In the genomic region with DNA sequence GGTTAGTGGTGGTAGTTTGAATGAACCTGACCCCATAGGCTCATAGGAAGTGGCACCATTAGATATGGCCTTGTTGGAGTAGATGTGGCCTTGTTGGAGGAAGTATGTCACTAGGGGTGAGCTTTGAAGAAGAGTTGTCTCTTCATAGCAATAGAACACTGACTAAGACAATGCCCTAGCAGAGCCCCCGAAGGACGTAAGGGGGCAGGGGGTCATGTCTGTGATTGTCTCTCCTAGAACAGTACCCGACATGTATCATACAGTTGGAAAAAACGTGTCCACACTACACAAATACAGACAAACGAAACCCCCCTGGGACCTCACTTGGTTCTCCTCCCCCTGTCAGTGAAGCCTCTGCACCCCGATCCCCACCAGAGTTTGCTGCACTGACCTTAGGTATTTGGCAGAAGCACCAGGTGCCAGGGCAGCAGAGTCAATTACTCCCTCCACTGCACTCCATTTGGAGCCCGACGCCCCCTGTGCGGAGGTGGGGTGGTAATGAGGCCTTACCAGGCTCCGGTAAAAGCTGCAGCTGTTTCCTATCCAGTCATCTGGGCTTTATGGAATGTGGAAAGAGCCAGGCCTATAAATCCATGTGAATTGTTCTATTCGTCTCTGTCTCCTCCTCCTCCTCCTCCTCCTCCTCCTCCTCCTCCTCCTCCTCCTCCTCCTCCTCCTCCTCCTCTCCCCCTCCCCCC, we compare ENCODE assay signal across 13 mouse cellular contexts. TPM values are rescaled to one million over a fixed set of nuclear protein-coding genes. Genes with fewer than 3 reads are reported as not detected.
DNase-seq lines count a peak whose midpoint lies in the region; ATAC-seq and TF ChIP-seq lines count a peak whose summit lies in the region.
"Had no signal": no experiment of that assay in that cellular context is flagged by ENCODE, and none has a peak within 500 bp of the region (broad histone marks: within the 10 kb centered on the region; RNA-seq: fewer than 3 reads in every experiment).

No protein-coding gene starts in this region.

- no peak for TF ChIP-seq POLR2A in limb, embryonic 14.5 days (IDR thresholded peaks at IDR 0.05; ENCODE audit: borderline replicate concordance, extremely low read depth, insufficient read depth, insufficient read length)

- no peak overlapping the region for H3K4me2 ChIP-seq in forebrain, postnatal 0 days (ENCODE audit: low read depth)
- no peak overlapping the region for H3K4me2 ChIP-seq in stomach, embryonic 14.5 days (replicated peaks; ENCODE audit: low read depth, low read length)
- H3K4me2 ChIP-seq in stomach, postnatal 0 days (replicated peaks; ENCODE audit: low read depth), result no peak overlapping the region
- H3K4me2 ChIP-seq in limb, embryonic 14.5 days (replicated peaks; ENCODE audit: low read depth, low read length, severe bottlenecking), result peak overlapping the region; percentile 14
- no peak overlapping the region for H3K4me2 ChIP-seq in stomach, embryonic 16.5 days (ENCODE audit: low read depth, low read length)
- no peak overlapping the region for H3K4me2 ChIP-seq in heart, embryonic 11.5 days

- ATAC-seq in forebrain, postnatal 0 days, result no peak
- peak; percentile 61; the same call in 1 of the 2 replicates for ATAC-seq in stomach, embryonic 14.5 days (ENCODE audit: insufficient number of reproducible peaks, insufficient read depth, low FRiP score, low read depth)
- ATAC-seq in stomach, postnatal 0 days (ENCODE audit: low FRiP score, low TSS enrichment), result no peak
- ATAC-seq in limb, embryonic 14.5 days (ENCODE audit: low FRiP score, low read depth), result peak; percentile 87
- ATAC-seq in stomach, embryonic 16.5 days (ENCODE audit: insufficient read depth, low FRiP score), result peak; percentile 40; the same call in 1 of the 2 replicates
- ATAC-seq in heart, embryonic 11.5 days (replicated peaks; ENCODE audit: insufficient number of reproducible peaks, low FRiP score, low TSS enrichment), result no peak

- TF ChIP-seq CTCF in forebrain, postnatal 0 days (IDR thresholded peaks at IDR 0.05; ENCODE audit: low read depth), result no peak
- no peak for TF ChIP-seq CTCF in stomach, postnatal 0 days (IDR thresholded peaks at IDR 0.05; ENCODE audit: low read depth)

- H3K36me3 ChIP-seq in forebrain, embryonic 10.5 days (replicated peaks), result no peaks in the 10 kb centered on the region
- H3K36me3 ChIP-seq in forebrain, postnatal 0 days (ENCODE audit: insufficient read depth), result no peaks in the 10 kb centered on the region
- H3K36me3 ChIP-seq in stomach, embryonic 14.5 days (ENCODE audit: control insufficient read depth, insufficient read depth, low read length), result no peaks in the 10 kb centered on the region
- H3K36me3 ChIP-seq in stomach, postnatal 0 days (ENCODE audit: control insufficient read depth, insufficient read depth, low read length), result no peaks in the 10 kb centered on the region
- no peaks in the 10 kb centered on the region for H3K36me3 ChIP-seq in limb, embryonic 14.5 days (ENCODE audit: control insufficient read depth, insufficient read depth, low read length)
- no peaks in the 10 kb centered on the region for H3K36me3 ChIP-seq in stomach, embryonic 16.5 days (ENCODE audit: control insufficient read depth, insufficient read depth, low read length)
- H3K36me3 ChIP-seq in heart, embryonic 11.5 days (ENCODE audit: control insufficient read depth, insufficient read depth, low read length), result no peaks in the 10 kb centered on the region

- TF ChIP-seq EP300 in stomach, postnatal 0 days (optimal IDR thresholded peaks at IDR 0.05), result no peak

- 59% methylated on average over 11 of the region's 11 CpGs for WGBS in forebrain, embryonic 10.5 days
- 60% methylated on average over 11 of the region's 11 CpGs for WGBS in forebrain, postnatal 0 days
- 36% methylated on average over 11 of the region's 11 CpGs for WGBS in stomach, embryonic 14.5 days
- 40% methylated on average over 11 of the region's 11 CpGs for WGBS in stomach, postnatal 0 days
- WGBS in limb, embryonic 14.5 days, result 20% methylated on average over 11 of the region's 11 CpGs
- 40% methylated on average over 11 of the region's 11 CpGs for WGBS in stomach, embryonic 16.5 days
- 56% methylated on average over 11 of the region's 11 CpGs for WGBS in heart, embryonic 11.5 days (ENCODE audit: insufficient replicate concordance)

- H3K27ac ChIP-seq in forebrain, embryonic 10.5 days, result peak overlapping the region; percentile 73
- no peak overlapping the region for H3K27ac ChIP-seq in forebrain, postnatal 0 days (ENCODE audit: low read depth, low read length)
- H3K27ac ChIP-seq in stomach, embryonic 14.5 days (ENCODE audit: low read length), result no peak overlapping the region
- H3K27ac ChIP-seq in stomach, postnatal 0 days (replicated peaks), result no peak overlapping the region
- peak overlapping the region; percentile 75 for H3K27ac ChIP-seq in limb, embryonic 14.5 days (replicated peaks; ENCODE audit: low read depth, low read length)
- H3K27ac ChIP-seq in stomach, embryonic 16.5 days (ENCODE audit: low read length), result no peak overlapping the region
- H3K27ac ChIP-seq in heart, embryonic 11.5 days (ENCODE audit: low read depth, low read length), result no peak overlapping the region

- no peaks in the 10 kb centered on the region; the same call in 1 of the 2 replicates for H3K27me3 ChIP-seq in forebrain, embryonic 10.5 days (ENCODE audit: poor library complexity, severe bottlenecking)
- H3K27me3 ChIP-seq in forebrain, postnatal 0 days (ENCODE audit: insufficient read depth, low read length), result no peaks in the 10 kb centered on the region
- no peaks in the 10 kb centered on the region for H3K27me3 ChIP-seq in stomach, embryonic 14.5 days (ENCODE audit: control insufficient read depth, insufficient read depth, low read length)
- no peaks in the 10 kb centered on the region for H3K27me3 ChIP-seq in stomach, postnatal 0 days (ENCODE audit: control insufficient read depth, insufficient read depth, low read length)
- no peaks in the 10 kb centered on the region for H3K27me3 ChIP-seq in limb, embryonic 14.5 days (ENCODE audit: control insufficient read depth, insufficient read depth, low read length)
- no peaks in the 10 kb centered on the region for H3K27me3 ChIP-seq in stomach, embryonic 16.5 days (ENCODE audit: control insufficient read depth, insufficient read depth, low read length)
- 0 out of 2 replicates have a peak, but pooled peaks cover 3% of the 10 kb centered on the region for H3K27me3 ChIP-seq in heart, embryonic 11.5 days (ENCODE audit: control insufficient read depth, insufficient read depth, low read length)

- no peak for DNase-seq in forebrain, embryonic 10.5 days (ENCODE audit: extremely low spot score, low spot score)
- no peak for DNase-seq in forebrain, postnatal 0 days
- DNase-seq in stomach, postnatal 0 days (ENCODE audit: low spot score), result no peak
- DNase-seq in limb, embryonic 14.5 days (ENCODE audit: low spot score), result peak; percentile 78
- no peak for DNase-seq in right cerebral cortex, adult 18-20 months
- DNase-seq: adrenal gland, adult 8-10 months; cerebellum, adult 9-10 months; heart, adult 18-20 months; kidney, adult 11 months; lung, postnatal 10 days had no signal

- H3K4me3 ChIP-seq in forebrain, embryonic 10.5 days, result no peak overlapping the region; the same call in 1 of the 2 replicates
- no peak overlapping the region for H3K4me3 ChIP-seq in forebrain, postnatal 0 days (ENCODE audit: low read depth, low read length)
- no peak overlapping the region for H3K4me3 ChIP-seq in stomach, embryonic 14.5 days (ENCODE audit: low read depth, low read length)
- H3K4me3 ChIP-seq in stomach, postnatal 0 days (ENCODE audit: low read depth, low read length), result no peak overlapping the region
- no peak overlapping the region for H3K4me3 ChIP-seq in limb, embryonic 14.5 days (replicated peaks; ENCODE audit: low read length)
- no peak overlapping the region for H3K4me3 ChIP-seq in stomach, embryonic 16.5 days (replicated peaks; ENCODE audit: low read length)
- no peak overlapping the region for H3K4me3 ChIP-seq in heart, embryonic 11.5 days (ENCODE audit: low read depth, low read length)

- H3K9me3 ChIP-seq in forebrain, embryonic 10.5 days, result peaks cover 4% of the 10 kb centered on the region; the same call in 1 of the 2 replicates
- H3K9me3 ChIP-seq in forebrain, postnatal 0 days (ENCODE audit: low read length), result no peaks in the 10 kb centered on the region
- H3K9me3 ChIP-seq in stomach, embryonic 14.5 days (ENCODE audit: control insufficient read depth, low read depth, low read length), result peaks cover 4% of the 10 kb centered on the region; the same call in 1 of the 2 replicates
- no peaks in the 10 kb centered on the region for H3K9me3 ChIP-seq in stomach, postnatal 0 days (ENCODE audit: control insufficient read depth, low read length)
- no peaks in the 10 kb centered on the region for H3K9me3 ChIP-seq in limb, embryonic 14.5 days (ENCODE audit: control insufficient read depth, low read length)
- no peaks in the 10 kb centered on the region; the same call in 1 of the 2 replicates for H3K9me3 ChIP-seq in stomach, embryonic 16.5 days (replicated peaks; ENCODE audit: control insufficient read depth, low read length)
- no peaks in the 10 kb centered on the region for H3K9me3 ChIP-seq in heart, embryonic 11.5 days (replicated peaks; ENCODE audit: control insufficient read depth, low read length)

- H3K4me1 ChIP-seq in forebrain, embryonic 10.5 days, result peaks cover 31% of the 10 kb centered on the region
- H3K4me1 ChIP-seq in forebrain, postnatal 0 days (ENCODE audit: insufficient read depth), result no peaks in the 10 kb centered on the region
- H3K4me1 ChIP-seq in stomach, embryonic 14.5 days (ENCODE audit: control insufficient read depth, insufficient read depth, low read length), result peaks cover 15% of the 10 kb centered on the region
- peaks cover 2% of the 10 kb centered on the region; the same call in 1 of the 2 replicates for H3K4me1 ChIP-seq in stomach, postnatal 0 days (replicated peaks; ENCODE audit: control insufficient read depth, insufficient read depth)
- peaks cover 18% of the 10 kb centered on the region for H3K4me1 ChIP-seq in limb, embryonic 14.5 days (ENCODE audit: control insufficient read depth, insufficient read depth, low read length)
- H3K4me1 ChIP-seq in stomach, embryonic 16.5 days (ENCODE audit: control insufficient read depth, insufficient read depth, low read length), result no peaks in the 10 kb centered on the region
- H3K4me1 ChIP-seq in heart, embryonic 11.5 days (ENCODE audit: control insufficient read depth, insufficient read depth, low read length), result no peaks in the 10 kb centered on the region

- no peak overlapping the region for H3K9ac ChIP-seq in forebrain, postnatal 0 days
- H3K9ac ChIP-seq in stomach, embryonic 14.5 days (replicated peaks; ENCODE audit: low read depth, low read length), result no peak overlapping the region
- H3K9ac ChIP-seq in stomach, postnatal 0 days (ENCODE audit: low read length), result no peak overlapping the region
- H3K9ac ChIP-seq in limb, embryonic 14.5 days (ENCODE audit: low read depth, low read length, severe bottlenecking), result no peak overlapping the region
- H3K9ac ChIP-seq in stomach, embryonic 16.5 days (ENCODE audit: low read length), result no peak overlapping the region
- no peak overlapping the region for H3K9ac ChIP-seq in heart, embryonic 11.5 days (ENCODE audit: low read depth, low read length)

RNA-seq across cellular contexts. Expression of a gene that starts 10.7 kb away (rescaled TPM):
- 14.8 and 16.5 TPM in 2 replicates for polyA plus RNA-seq in forebrain, embryonic 10.5 days (2016; fragmentation: Nextera tagmentation; extraction: Ambion mirVana)
- 39.4 and 56.7 TPM in 2 replicates for total RNA-seq in forebrain, postnatal 0 days (2014; rRNA removed)
- 13.2 and 21.2 TPM in 2 replicates for polyA plus RNA-seq in forebrain, postnatal 0 days (2015; fragmentation: Nextera tagmentation; extraction: Ambion mirVana)
- polyA plus RNA-seq in stomach, embryonic 14.5 days (2014; fragmentation: Nextera tagmentation; extraction: Ambion mirVana), result 13.3 and 15.3 TPM in 2 replicates
- polyA plus RNA-seq in stomach, postnatal 0 days (2015; fragmentation: Nextera tagmentation; extraction: Ambion mirVana), result 1.5 and 1.6 TPM in 2 replicates
- polyA plus RNA-seq in limb, embryonic 14.5 days (2012; rRNA removed), result 14.3 and 15.9 TPM in 2 replicates
- polyA plus RNA-seq in limb, embryonic 14.5 days (2014; fragmentation: Nextera tagmentation; extraction: Ambion mirVana), result 8.4 and 8.9 TPM in 2 replicates
- 6.0 and 6.9 TPM in 2 replicates for polyA plus RNA-seq in stomach, embryonic 16.5 days (2015; fragmentation: Nextera tagmentation; extraction: Ambion mirVana)
- polyA plus RNA-seq in heart, embryonic 11.5 days (2014; fragmentation: Nextera tagmentation; extraction: Ambion mirVana), result 0.77 and 1.2 TPM in 2 replicates

Comparison
In these comparisons a context has a peak if more than half of its experiments do, and no peak if none do; other contexts are left out.
1. H3K27ac ChIP-seq: peak in forebrain, embryonic 10.5 days (single experiment) and limb, embryonic 14.5 days (single experiment); none in forebrain, postnatal 0 days (single experiment), stomach, embryonic 14.5 days (single experiment), stomach, postnatal 0 days (single experiment), stomach, embryonic 16.5 days (single experiment) and heart, embryonic 11.5 days (single experiment).
2. ATAC-seq: peak in stomach, embryonic 14.5 days (single experiment), limb, embryonic 14.5 days (single experiment) and stomach, embryonic 16.5 days (single experiment); none in forebrain, postnatal 0 days (single experiment), stomach, postnatal 0 days (single experiment) and heart, embryonic 11.5 days (single experiment).